Mouse (Mus musculus): ENCODE measurements around the gene Nrip1. TPM values are rescaled to one million over a fixed set of nuclear protein-coding genes. Genes with fewer than 3 reads are reported as not detected.

The Nrip1 gene
- total and polyA plus RNA-seq, 3 experiments = not detected

- TF ChIP-seq TBP (conservative IDR thresholded peaks at IDR 0.05; ENCODE audit: low read depth, low read length) (no peak), ZNF384 (IDR thresholded peaks at IDR 0.05; ENCODE audit: low read depth, low read length) (no peak), ZC3H11A (IDR thresholded peaks at IDR 0.05; ENCODE audit: low read depth, low read length) (no peak), USF1 (IDR thresholded peaks at IDR 0.05; ENCODE audit: low read depth, low read length) (no peak), UBTF (IDR thresholded peaks at IDR 0.05; ENCODE audit: low read depth, low read length) (no peak), ZMIZ1 (IDR thresholded peaks at IDR 0.05; ENCODE audit: low read depth, low read length) (no peak), MXI1 (IDR thresholded peaks at IDR 0.05; ENCODE audit: low read depth, low read length) (no peak), GABPA (IDR thresholded peaks at IDR 0.05; ENCODE audit: insufficient replicate concordance, low read depth, low read length) (no peak), MAZ (IDR thresholded peaks at IDR 0.05; ENCODE audit: low read depth, low read length) (no peak), HCFC1 (IDR thresholded peaks at IDR 0.05; ENCODE audit: low read depth, low read length) (no peak), MEF2A (IDR thresholded peaks at IDR 0.05; ENCODE audit: borderline replicate concordance, low read depth, low read length) (no peak), IRF4 (IDR thresholded peaks at IDR 0.05; ENCODE audit: low read depth, low read length) (no peak), JUN (IDR thresholded peaks at IDR 0.05; ENCODE audit: insufficient read depth, low read depth, low read length) (no peak), CHD1 (IDR thresholded peaks at IDR 0.05; ENCODE audit: low read depth, low read length) (no peak), EP300 (IDR thresholded peaks at IDR 0.05; ENCODE audit: low read length) (no peak), SMC3 (IDR thresholded peaks at IDR 0.05; ENCODE audit: low read depth, low read length) (no peak)
- no peaks in the 10 kb centered on the region for H3K27me3 ChIP-seq (replicated peaks)
- H3K4me2 ChIP-seq (ENCODE audit: insufficient read depth, low read depth, poor library complexity, severe bottlenecking) = no peak overlapping the region
- no peak overlapping the region for H3K9ac ChIP-seq (ENCODE audit: insufficient read depth, low read depth)
- no peak overlapping the region for H3K4me3 ChIP-seq (replicated peaks in 1 of 3; ENCODE audit: low read depth in 2 of 3, low read length in 2 of 3, poor library complexity in 1 of 3)
- in situ Hi-C loops (cut with MboI; ENCODE audit: low pct_ligation_motif_present, low pct_unique_long_range_greater_than_20kb, low sequenced_read_pairs) = no loop called here
- H3K79me2 ChIP-seq (replicated peaks; ENCODE audit: control insufficient read depth, extremely low read depth, insufficient read depth, poor library complexity, severe bottlenecking) = no peaks in the 10 kb centered on the region
- peaks cover 80% of the 10 kb centered on the region for H3K9me3 ChIP-seq (replicated peaks; ENCODE audit: low read length)
- no peak overlapping the region for H3K27ac ChIP-seq (ENCODE audit: insufficient read depth, low read depth)
- H3K36me3 ChIP-seq (replicated peaks in 1 of 2; ENCODE audit: control insufficient read depth in 1 of 2, insufficient read depth in 1 of 2, low read length in 1 of 2) = no peaks in the 10 kb centered on the region
- H3K4me1 ChIP-seq (ENCODE audit: control insufficient read depth in 1 of 2, insufficient read depth in 2 of 2) = no peaks in the 10 kb centered on the region
- no peak for DNase-seq (ENCODE audit: extremely low read depth)
- dilution Hi-C loops (cut with MboI; ENCODE audit: extremely low pct_ligation_motif_present, extremely low pct_unique_long_range_greater_than_20kb, low sequenced_read_pairs) = no loop called here
Measured at GRCm38 (mm10) chr16:76335913-76336312, 37.7 kb downstream of the Nrip1 start.

- in situ Hi-C loops (cut with MboI; ENCODE audit: low pct_ligation_motif_present, low pct_unique_long_range_greater_than_20kb, low sequenced_read_pairs) = no loop called here
- no peaks in the 10 kb centered on the region for H3K36me3 ChIP-seq (replicated peaks in 1 of 2; ENCODE audit: control insufficient read depth in 1 of 2, insufficient read depth in 1 of 2, low read length in 1 of 2)
Measured at GRCm38 (mm10) chr16:76332127-76332526, 41.5 kb downstream of the Nrip1 start.

More at GRCm38 (mm10) chr16:76332127-76332526, 41.5 kb downstream of the Nrip1 start:
- no peak overlapping the region for H3K27ac ChIP-seq (ENCODE audit: insufficient read depth, low read depth)
- no peaks in the 10 kb centered on the region for H3K79me2 ChIP-seq (replicated peaks; ENCODE audit: control insufficient read depth, extremely low read depth, insufficient read depth, poor library complexity, severe bottlenecking)
- dilution Hi-C loops (cut with MboI; ENCODE audit: extremely low pct_ligation_motif_present, extremely low pct_unique_long_range_greater_than_20kb, low sequenced_read_pairs) = no loop called here
- no peak overlapping the region for H3K9ac ChIP-seq (ENCODE audit: insufficient read depth, low read depth)
- H3K4me3 ChIP-seq (replicated peaks in 1 of 3; ENCODE audit: low read depth in 2 of 3, low read length in 2 of 3, poor library complexity in 1 of 3) = no peak overlapping the region
- H3K9me3 ChIP-seq (replicated peaks; ENCODE audit: low read length) = peaks cover 72% of the 10 kb centered on the region
- no peaks in the 10 kb centered on the region for H3K4me1 ChIP-seq (ENCODE audit: control insufficient read depth in 1 of 2, insufficient read depth in 2 of 2)
- TF ChIP-seq ZMIZ1 (IDR thresholded peaks at IDR 0.05; ENCODE audit: low read depth, low read length) (no peak), MYC (IDR thresholded peaks at IDR 0.05; ENCODE audit: low read depth, low read length) (no peak), SIN3A (IDR thresholded peaks at IDR 0.05; ENCODE audit: low read length) (no peak), USF1 (IDR thresholded peaks at IDR 0.05; ENCODE audit: low read depth, low read length) (no peak), MEF2A (IDR thresholded peaks at IDR 0.05; ENCODE audit: borderline replicate concordance, low read depth, low read length) (no peak), ZKSCAN1 (IDR thresholded peaks at IDR 0.05; ENCODE audit: borderline replicate concordance, low read depth, low read length) (no peak), MAZ (IDR thresholded peaks at IDR 0.05; ENCODE audit: low read depth, low read length) (no peak), CTCF (conservative IDR thresholded peaks at IDR 0.05 in 1 of 2, IDR thresholded peaks at IDR 0.05 in 1 of 2; ENCODE audit: low read depth in 2 of 2, low read length in 2 of 2) (no peak), TBP (conservative IDR thresholded peaks at IDR 0.05; ENCODE audit: low read depth, low read length) (no peak), MXI1 (IDR thresholded peaks at IDR 0.05; ENCODE audit: low read depth, low read length) (no peak), IRF4 (IDR thresholded peaks at IDR 0.05; ENCODE audit: low read depth, low read length) (no peak), MAFK (IDR thresholded peaks at IDR 0.05; ENCODE audit: insufficient replicate concordance, low read length) (no peak), JUND (conservative IDR thresholded peaks at IDR 0.05; ENCODE audit: low read depth, low read length) (no peak), TCF12 (IDR thresholded peaks at IDR 0.05; ENCODE audit: low read depth, low read length) (no peak), SMC3 (IDR thresholded peaks at IDR 0.05; ENCODE audit: low read depth, low read length) (no peak)
- H3K4me2 ChIP-seq (ENCODE audit: insufficient read depth, low read depth, poor library complexity, severe bottlenecking) = no peak overlapping the region
- H3K27me3 ChIP-seq (replicated peaks) = no peaks in the 10 kb centered on the region
- no peak for DNase-seq (ENCODE audit: extremely low read depth)

Data from CH12.LX (cell line).